Mouse (Mus musculus) MEL (cell line): Measurements from ENCODE around the gene Gm9603.
"Not testable (repeated sequence)": the region's sequence is repeated elsewhere in the genome, so short reads cannot be mapped to it uniquely, and the experiment has no call there.

Source experiments
- CTCF ChIP-seq, 3 experiments: IDR thresholded peaks in 2 of 3; conservative IDR thresholded peaks in 1 of 3; 2 replicates each; pipeline ENCODE4 v1.5.1; 2011 to 2012; ENCODE audit warnings: low read length in 3 of 3, low read depth in 2 of 3, mild to moderate bottlenecking in 2 of 3, improper control_type of control experiment in 1 of 3, inconsistent platforms in 1 of 3, mixed read lengths in 1 of 3, moderate library complexity in 1 of 3; ENCODE audit not compliant: control insufficient read depth in 1 of 3, insufficient read depth in 1 of 3, poor library complexity in 1 of 3, severe bottlenecking in 1 of 3
- EP300 ChIP-seq, 2 experiments: IDR thresholded peaks; 2 replicates each; pipeline ENCODE4 v1.6.1; 2011; ENCODE audit warnings: improper control_type of control experiment in 2 of 2, low read length in 2 of 2, low read depth in 1 of 2, mild to moderate bottlenecking in 1 of 2
- POLR2A ChIP-seq, 2 experiments: IDR thresholded peaks; 2 replicates each; pipeline ENCODE4 v1.6.1; 2011 to 2012; ENCODE audit warnings: low read length in 2 of 2, mild to moderate bottlenecking in 2 of 2, control low read depth in 1 of 2, improper control_type of control experiment in 1 of 2, low read depth in 1 of 2, moderate library complexity in 1 of 2; ENCODE audit not compliant: control insufficient read depth in 1 of 2, insufficient read depth in 1 of 2, poor library complexity in 1 of 2
- POLR2AphosphoS2 ChIP-seq: IDR thresholded peaks from 2 replicates; pipeline ENCODE4 v1.6.1; 2011; ENCODE audit warnings: low read length, improper control_type of control experiment
- RCOR1 ChIP-seq: IDR thresholded peaks from 2 replicates; pipeline ENCODE4 v1.6.1; 2012; ENCODE audit warnings: low read depth, mild to moderate bottlenecking, inconsistent platforms, low read length, improper control_type of control experiment
- ZKSCAN1 ChIP-seq: IDR thresholded peaks from 2 replicates; pipeline ENCODE4 v1.6.1; 2012; ENCODE audit warnings: low read depth, mild to moderate bottlenecking, inconsistent platforms, low read length, improper control_type of control experiment, moderate library complexity
- ZMIZ1 ChIP-seq: IDR thresholded peaks from 2 replicates; pipeline ENCODE4 v1.6.1; 2012; ENCODE audit warnings: low read depth, mild to moderate bottlenecking, inconsistent platforms, low read length, improper control_type of control experiment, moderate library complexity

DNA sequence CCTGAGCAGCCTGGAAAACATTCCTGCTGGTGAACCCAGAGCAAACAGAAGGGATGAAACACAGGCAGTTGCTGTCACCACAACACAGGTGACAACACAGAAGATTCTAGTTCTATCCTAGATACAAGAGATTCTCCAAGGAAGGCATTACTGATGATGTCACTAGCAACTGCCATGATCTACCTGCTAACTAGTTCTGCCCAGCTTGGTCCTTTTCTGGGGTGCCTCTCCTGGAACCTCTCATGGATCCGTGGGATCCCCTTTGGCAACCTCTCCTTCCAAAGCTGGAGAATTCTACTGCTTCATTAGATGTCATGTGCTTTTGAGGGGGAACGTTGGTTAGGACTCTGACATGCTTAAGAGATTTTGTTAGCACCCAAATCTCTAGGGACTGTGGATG is at the start of gene Gm9603:
- TF ChIP-seq POLR2AphosphoS2; RCOR1; CTCF (IDR thresholded peaks at IDR 0.05 in 2 of 3, conservative IDR thresholded peaks at IDR 0.05 in 1 of 3; ENCODE audit: control insufficient read depth in 1 of 3, insufficient read depth in 1 of 3, low read depth in 2 of 3, low read length in 3 of 3, poor library complexity in 1 of 3, severe bottlenecking in 1 of 3); EP300 (IDR thresholded peaks at IDR 0.05; ENCODE audit: low read depth in 1 of 2, low read length in 2 of 2); POLR2A (IDR thresholded peaks at IDR 0.05; ENCODE audit: control insufficient read depth in 1 of 2, insufficient read depth in 1 of 2, low read depth in 1 of 2, low read length in 2 of 2, poor library complexity in 1 of 2); ZKSCAN1; ZMIZ1: not testable (repeated sequence)
